Mouse (Mus musculus) MEL (cell line): Measurements from ENCODE around the gene Crlf2. TPM values are rescaled to one million over a fixed set of nuclear protein-coding genes. Genes with fewer than 3 reads are reported as not detected.

Source experiments
- DNase-seq: peaks from one replicate; pipeline ENCODE4 v3.0.0; 2011; ENCODE audit warnings: low read depth, low spot score
- H3K27ac ChIP-seq: 2 replicates; pipeline ENCODE4 v1.5.1; 2012; ENCODE audit warnings: low read depth, mild to moderate bottlenecking, control low read depth, low read length, moderate library complexity; ENCODE audit not compliant: control insufficient read depth
- H3K27me3 ChIP-seq, 2 experiments: fragments of 150-350 bp in 1 of 2; sonication (generic) in 1 of 2; 2 replicates each; pipeline ENCODE4 v1.6.1; 2012; ENCODE audit warnings: low read length in 2 of 2, mild to moderate bottlenecking in 2 of 2, improper control_type of control experiment in 1 of 2, moderate library complexity in 1 of 2; ENCODE audit not compliant: insufficient read depth in 2 of 2, control insufficient read depth in 1 of 2
- H3K36me3 ChIP-seq, 2 experiments: 2 replicates each; pipeline ENCODE4 v1.6.1; 2012 to 2014; ENCODE audit warnings: low read length in 2 of 2, improper control_type of control experiment in 1 of 2, inconsistent platforms in 1 of 2, mild to moderate bottlenecking in 1 of 2; ENCODE audit not compliant: insufficient read depth in 2 of 2, control insufficient read depth in 1 of 2
- H3K4me1 ChIP-seq, 2 experiments: fragments of 150-350 bp in 1 of 2; sonication (generic) in 1 of 2; 2 replicates each; pipeline ENCODE4 v1.6.1; 2012; ENCODE audit warnings: low read length in 2 of 2, improper control_type of control experiment in 1 of 2, mild to moderate bottlenecking in 1 of 2; ENCODE audit not compliant: insufficient read depth in 2 of 2, control insufficient read depth in 1 of 2
- H3K4me3 ChIP-seq, 2 experiments: fragments of 150-350 bp in 1 of 2; sonication (generic) in 1 of 2; 2 replicates each; pipeline ENCODE4 v1.5.1; 2012; ENCODE audit warnings: low read depth in 2 of 2, low read length in 2 of 2, mild to moderate bottlenecking in 2 of 2, moderate library complexity in 2 of 2, control low read depth in 1 of 2, improper control_type of control experiment in 1 of 2; ENCODE audit not compliant: control insufficient read depth in 1 of 2, insufficient read depth in 1 of 2
- H3K79me2 ChIP-seq: 2 replicates; pipeline ENCODE4 v1.6.1; 2012; ENCODE audit warnings: mild to moderate bottlenecking, low read length, moderate library complexity; ENCODE audit not compliant: control insufficient read depth, poor library complexity, insufficient read depth
- H3K9ac ChIP-seq: 2 replicates; pipeline ENCODE4 v1.6.1; 2012; ENCODE audit warnings: low read depth, mild to moderate bottlenecking, control low read depth, low read length, moderate library complexity; ENCODE audit not compliant: control insufficient read depth, poor library complexity, severe bottlenecking
- H3K9me3 ChIP-seq: fragments of 150-350 bp; sonication (generic); replicated peaks from 2 replicates; pipeline ENCODE4 v1.6.1; 2012; ENCODE audit warnings: mild to moderate bottlenecking, low read length, improper control_type of control experiment, moderate library complexity; ENCODE audit not compliant: insufficient read depth
- BHLHE40 ChIP-seq: IDR thresholded peaks from 2 replicates; pipeline ENCODE4 v1.6.1; 2012; ENCODE audit warnings: low read depth, mild to moderate bottlenecking, inconsistent platforms, low read length, improper control_type of control experiment, borderline replicate concordance
- CHD1 ChIP-seq: IDR thresholded peaks from 2 replicates; pipeline ENCODE4 v1.6.1; 2012; ENCODE audit warnings: low read depth, mild to moderate bottlenecking, inconsistent platforms, low read length, improper control_type of control experiment
- CTCF ChIP-seq, 3 experiments: IDR thresholded peaks in 2 of 3; conservative IDR thresholded peaks in 1 of 3; 2 replicates each; pipeline ENCODE4 v1.5.1; 2011 to 2012; ENCODE audit warnings: low read length in 3 of 3, low read depth in 2 of 3, mild to moderate bottlenecking in 2 of 3, improper control_type of control experiment in 1 of 3, inconsistent platforms in 1 of 3, mixed read lengths in 1 of 3, moderate library complexity in 1 of 3; ENCODE audit not compliant: control insufficient read depth in 1 of 3, insufficient read depth in 1 of 3, poor library complexity in 1 of 3, severe bottlenecking in 1 of 3
- E2F4 ChIP-seq: IDR thresholded peaks from 2 replicates; pipeline ENCODE4 v1.6.1; 2011; ENCODE audit warnings: low read depth, low read length, improper control_type of control experiment, borderline replicate concordance
- ELF1 ChIP-seq: IDR thresholded peaks from 2 replicates; pipeline ENCODE4 v1.6.1; 2014; ENCODE audit warnings: low read depth, mild to moderate bottlenecking, inconsistent platforms, low read length, improper control_type of control experiment, moderate library complexity
- ETS1 ChIP-seq: IDR thresholded peaks from 2 replicates; pipeline ENCODE4 v1.6.1; 2012; ENCODE audit warnings: low read depth, mild to moderate bottlenecking, inconsistent platforms, low read length, improper control_type of control experiment, moderate library complexity
- GATA1 ChIP-seq: IDR thresholded peaks from 2 replicates; pipeline ENCODE4 v1.6.1; 2011; ENCODE audit warnings: low read depth, low read length, improper control_type of control experiment
- HCFC1 ChIP-seq: IDR thresholded peaks from 2 replicates; pipeline ENCODE4 v1.6.1; 2012; ENCODE audit warnings: low read depth, mild to moderate bottlenecking, inconsistent platforms, low read length, improper control_type of control experiment, moderate library complexity
- JUND ChIP-seq: IDR thresholded peaks from 2 replicates; pipeline ENCODE4 v1.6.1; 2011; ENCODE audit warnings: low read depth, mild to moderate bottlenecking, improper control_type of control experiment, low read length
- MAFK ChIP-seq: IDR thresholded peaks from 2 replicates; pipeline ENCODE4 v1.6.1; 2011; ENCODE audit warnings: low read depth, mild to moderate bottlenecking, low read length, improper control_type of control experiment, borderline replicate concordance
- MAZ ChIP-seq: IDR thresholded peaks from 2 replicates; pipeline ENCODE4 v1.6.1; 2012; ENCODE audit warnings: low read depth, mild to moderate bottlenecking, inconsistent platforms, low read length, improper control_type of control experiment
- NELFE ChIP-seq: IDR thresholded peaks from 2 replicates; pipeline ENCODE4 v1.6.1; 2011; ENCODE audit warnings: low read depth, low read length, improper control_type of control experiment
- POLR2A ChIP-seq, 2 experiments: IDR thresholded peaks; 2 replicates each; pipeline ENCODE4 v1.6.1; 2011 to 2012; ENCODE audit warnings: low read length in 2 of 2, mild to moderate bottlenecking in 2 of 2, control low read depth in 1 of 2, improper control_type of control experiment in 1 of 2, low read depth in 1 of 2, moderate library complexity in 1 of 2; ENCODE audit not compliant: control insufficient read depth in 1 of 2, insufficient read depth in 1 of 2, poor library complexity in 1 of 2
- POLR2AphosphoS5 ChIP-seq: IDR thresholded peaks from 2 replicates; pipeline ENCODE4 v1.6.1; 2012; ENCODE audit warnings: low read depth, borderline replicate concordance, mild to moderate bottlenecking, inconsistent platforms, low read length, moderate library complexity, mixed read lengths
- SIN3A ChIP-seq: IDR thresholded peaks from 2 replicates; pipeline ENCODE4 v1.6.1; 2012; ENCODE audit warnings: low read length, improper control_type of control experiment, inconsistent platforms
- SMC3 ChIP-seq: IDR thresholded peaks from 2 replicates; pipeline ENCODE4 v1.6.1; 2011; ENCODE audit warnings: low read depth, low read length, improper control_type of control experiment
- TBP ChIP-seq: IDR thresholded peaks from 2 replicates; pipeline ENCODE4 v1.8.0; 2011; ENCODE audit warnings: low read depth, low read length, improper control_type of control experiment
- TCF12 ChIP-seq: IDR thresholded peaks from 2 replicates; pipeline ENCODE4 v1.6.1; 2014; ENCODE audit warnings: low read depth, mild to moderate bottlenecking, inconsistent platforms, low read length, improper control_type of control experiment, moderate library complexity
- USF2 ChIP-seq, 2 experiments: IDR thresholded peaks; 2 replicates each; pipeline ENCODE4 v1.6.1; 2011 to 2012; ENCODE audit warnings: improper control_type of control experiment in 2 of 2, low read length in 2 of 2, borderline replicate concordance in 1 of 2, inconsistent platforms in 1 of 2, low read depth in 1 of 2, mild to moderate bottlenecking in 1 of 2; ENCODE audit not compliant: insufficient read depth in 1 of 2
- ZC3H11A ChIP-seq: IDR thresholded peaks from 2 replicates; pipeline ENCODE4 v1.6.1; 2012; ENCODE audit warnings: low read depth, mild to moderate bottlenecking, inconsistent platforms, low read length, improper control_type of control experiment
- ZNF384 ChIP-seq: IDR thresholded peaks from 2 replicates; pipeline ENCODE4 v1.6.1; 2012; ENCODE audit warnings: low read depth, mild to moderate bottlenecking, inconsistent platforms, low read length, improper control_type of control experiment
- polyA plus RNA-seq, 2 experiments: library from polyadenylated mRNA; stranded (reverse) in 1 of 2; unstranded in 1 of 2; fragments of >175 nt in 1 of 2; fragments of >200 nt in 1 of 2; gene quantifications; 2 replicates each; pipeline versions ENCODE4 v1.2.1 to v1.2.4; 2012; ENCODE audit warnings: low replicate concordance in 2 of 2, low read depth in 1 of 2; ENCODE audit not compliant: insufficient read length in 2 of 2, insufficient read depth in 1 of 2, missing spikeins in 1 of 2
- total RNA-seq: library from RNA; depleted of rRNA; stranded (reverse); fragments of 300-350 nt; gene quantifications from 2 replicates; pipeline ENCODE4 v1.2.3, GENCODE M21; 2012

Crlf2 gene
- total and polyA plus RNA-seq, 3 experiments, result 11.1 to 14.1 TPM; not detected in 1

GRCm38 (mm10) chr5:109559191-109559590, 398 bp upstream of the Crlf2 start (continued):
- TF ChIP-seq ETS1, result no peak; the same call in 1 of the 2 replicates
- TF ChIP-seq E2F4, result no peak
- peak in 1 of 2 experiments; percentile 46; a peak in 1 of 4 replicates for TF ChIP-seq POLR2A (IDR thresholded peaks at IDR 0.05; ENCODE audit: control insufficient read depth in 1 of 2, insufficient read depth in 1 of 2, low read depth in 1 of 2, low read length in 2 of 2, poor library complexity in 1 of 2)
- no peak for TF ChIP-seq JUND
- no peak for TF ChIP-seq SMC3
- TF ChIP-seq GATA1, result no peak; the same call in 1 of the 2 replicates
- no peak for TF ChIP-seq CHD1
- no peak for TF ChIP-seq BHLHE40
- no peak for TF ChIP-seq ELF1
- TF ChIP-seq MAFK, result no peak
- TF ChIP-seq CTCF (IDR thresholded peaks at IDR 0.05 in 2 of 3, conservative IDR thresholded peaks at IDR 0.05 in 1 of 3; ENCODE audit: control insufficient read depth in 1 of 3, insufficient read depth in 1 of 3, low read depth in 2 of 3, low read length in 3 of 3, poor library complexity in 1 of 3, severe bottlenecking in 1 of 3), result 0 out of 6 replicates have a peak, but pooled peaks of 1 of the 3 experiments have one; percentile 8
- TF ChIP-seq POLR2AphosphoS5, result no peak
- TF ChIP-seq USF2 (IDR thresholded peaks at IDR 0.05; ENCODE audit: borderline replicate concordance in 1 of 2, insufficient read depth in 1 of 2, low read depth in 1 of 2, low read length in 2 of 2), result no peak
- TF ChIP-seq NELFE, result no peak
- TF ChIP-seq SIN3A, result peak; percentile 41
- TF ChIP-seq ZNF384, result no peak
- TF ChIP-seq TCF12, result no peak
- peak; percentile 68 for TF ChIP-seq HCFC1
- no peak for TF ChIP-seq ZC3H11A
- no peak for TF ChIP-seq MAZ
- TF ChIP-seq TBP, result peak; percentile 87

DNA sequence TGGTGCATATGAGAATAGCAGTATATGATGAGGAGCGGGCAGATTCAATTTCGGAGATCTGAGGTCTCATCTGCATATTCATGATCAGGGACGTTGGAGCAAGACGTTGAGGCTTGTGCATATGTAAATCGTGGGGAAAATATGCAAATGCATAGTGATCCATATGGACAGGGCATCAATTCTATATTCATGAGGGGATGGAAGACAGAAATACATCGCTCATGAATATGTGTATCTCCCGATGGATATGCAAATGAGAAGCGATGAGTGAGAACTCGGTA, 730 bp downstream of the Crlf2 start:
- H3K79me2 ChIP-seq, result peaks cover 2% of the 10 kb centered on the region; the same call in 1 of the 2 replicates
- no peak for TF ChIP-seq ZNF384
- H3K27ac ChIP-seq, result peak overlapping the region; percentile 94
- H3K9me3 ChIP-seq, result no peaks in the 10 kb centered on the region
- H3K4me1 ChIP-seq, result no peaks in the 10 kb centered on the region
- DNase-seq, result no peak
- H3K27me3 ChIP-seq, result no peaks in the 10 kb centered on the region
- no peaks in the 10 kb centered on the region for H3K36me3 ChIP-seq
- peak overlapping the region; percentile 80 to 90 for H3K4me3 ChIP-seq
- H3K9ac ChIP-seq, result peak overlapping the region; percentile 86
